Mouse (Mus musculus) small intestine, adult 2 months (tissue): ENCODE measurements around the gene Homer2.

ENCODE experiments used
- CTCF ChIP-seq: fragments of 200-500 bp; IDR thresholded peaks from 2 replicates; pipeline ENCODE4 v1.5.1; 2012; ENCODE audit warnings: low read depth, mild to moderate bottlenecking, control low read depth, inconsistent platforms, low read length, moderate library complexity, mixed read lengths; ENCODE audit not compliant: insufficient replicate concordance, insufficient read length; ENCODE audit errors: extremely low read depth
- POLR2A ChIP-seq: fragments of 200-500 bp; IDR thresholded peaks from 2 replicates; pipeline ENCODE4 v1.6.1; 2012; ENCODE audit warnings: low read depth, mild to moderate bottlenecking, control low read depth, inconsistent platforms, low read length, moderate library complexity

DNA sequence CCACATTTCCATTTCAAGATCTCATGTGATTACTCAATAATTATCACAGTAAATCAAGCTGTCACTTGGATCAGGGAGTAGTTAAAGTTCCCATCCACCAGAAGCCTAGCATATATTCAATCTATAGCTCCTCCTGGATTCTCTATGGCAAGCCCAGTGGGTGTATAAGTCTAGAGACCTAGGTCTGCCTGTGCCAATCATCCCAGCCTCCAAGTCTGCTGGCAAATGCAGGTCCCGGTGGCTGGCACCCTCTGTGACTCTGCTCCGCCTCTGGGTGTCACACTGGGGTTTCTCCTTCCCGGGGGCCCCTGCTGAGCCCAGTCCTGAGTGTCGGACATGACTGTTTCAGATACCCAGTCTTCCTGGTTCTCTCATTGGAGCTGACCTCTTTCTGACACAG, 84.5 kb downstream of the Homer2 start:
- no peak for TF ChIP-seq POLR2A
- no peak for TF ChIP-seq CTCF
